In the genomic region with DNA sequence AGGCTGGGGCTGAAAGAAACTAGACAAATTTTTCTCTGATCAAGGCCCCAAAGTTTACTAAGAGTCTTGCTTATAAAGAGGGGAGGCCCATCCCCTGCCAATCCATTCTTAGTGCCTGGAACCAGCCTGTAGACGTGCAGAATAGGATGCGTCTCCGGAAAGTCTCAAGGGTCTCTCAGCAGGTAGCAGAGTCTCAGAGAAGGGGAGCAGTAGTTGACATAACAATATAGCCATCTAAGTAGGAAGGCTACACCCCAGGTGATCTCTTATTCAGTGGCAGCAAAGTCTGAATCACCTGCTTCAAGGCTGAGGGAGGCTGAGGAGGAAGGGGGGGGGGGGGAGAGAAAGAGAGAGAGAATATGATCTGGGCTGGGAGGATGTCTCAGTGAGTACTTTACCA, we compare ENCODE assay signal across 18 mouse cellular contexts.
"Had no signal": no experiment of that assay in that cellular context is flagged by ENCODE, and none has a peak within 500 bp of the region (broad histone marks: within the 10 kb centered on the region; RNA-seq: fewer than 3 reads in every experiment).

No protein-coding gene starts in this region.

- H3K9ac ChIP-seq: lung, embryonic 14.5 days; midbrain, embryonic 12.5 days; neural tube, embryonic 13.5 days; neural tube, embryonic 15.5 days; stomach, embryonic 15.5 days had no signal

- H3K36me3 ChIP-seq: midbrain, embryonic 10.5 days; midbrain, embryonic 12.5 days; neural tube, embryonic 13.5 days; neural tube, embryonic 15.5 days; stomach, embryonic 15.5 days had no signal

- H3K27me3 ChIP-seq: midbrain, embryonic 12.5 days; neural tube, embryonic 13.5 days; neural tube, embryonic 15.5 days; stomach, embryonic 15.5 days had no signal

- H3K4me1 ChIP-seq: midbrain, embryonic 10.5 days; midbrain, embryonic 12.5 days; neural tube, embryonic 13.5 days; neural tube, embryonic 15.5 days; stomach, embryonic 15.5 days had no signal

- H3K27ac ChIP-seq: midbrain, embryonic 10.5 days; midbrain, embryonic 12.5 days; neural tube, embryonic 13.5 days; neural tube, embryonic 15.5 days; stomach, embryonic 15.5 days had no signal

- H3K9me3 ChIP-seq: midbrain, embryonic 10.5 days; midbrain, embryonic 12.5 days; neural tube, embryonic 13.5 days; neural tube, embryonic 15.5 days; stomach, embryonic 15.5 days had no signal

- H3K4me2 ChIP-seq: lung, embryonic 14.5 days; midbrain, embryonic 12.5 days; neural tube, embryonic 13.5 days; neural tube, embryonic 15.5 days; stomach, embryonic 15.5 days had no signal

- H3K4me3 ChIP-seq: midbrain, embryonic 10.5 days; midbrain, embryonic 12.5 days; myocyte; neural tube, embryonic 13.5 days; neural tube, embryonic 15.5 days; stomach, embryonic 15.5 days had no signal

- DNase-seq: lung, adult 18-20 months; lung, embryonic 14.5 days; lung, postnatal 10 days; lung, postnatal 4 days; midbrain, embryonic 14.5 days; retina, postnatal 1 day; right cerebral cortex, adult 18-20 months; right cerebral cortex, postnatal 14 days; thymus, adult 18-20 months; thymus, postnatal 14 days; thymus, postnatal 36 days had no signal

- ATAC-seq: midbrain, embryonic 16.5 days had no signal
